ENCODE assay signal across 23 mouse cellular contexts in genomic region chr5:108403453-108403852, GRCm38 (mm10). TPM values are rescaled to one million over a fixed set of nuclear protein-coding genes. Genes with fewer than 3 reads are reported as not detected.
"Had no signal": no experiment of that assay in that cellular context is flagged by ENCODE, and none has a peak within 500 bp of the region (broad histone marks: within the 10 kb centered on the region; RNA-seq: fewer than 3 reads in every experiment).

No protein-coding gene starts in this region.

- DNase-seq: retina, postnatal 1 day; right cerebral cortex, adult 18-20 months; right cerebral cortex, postnatal 14 days; right cerebral cortex, postnatal 25 days; spleen, adult 18-20 months; thymus, adult 18-20 months; thymus, adult 2 months; thymus, postnatal 14 days; thymus, postnatal 25 days; thymus, postnatal 36 days; thymus, postnatal 4 days had no signal

- H3K27ac ChIP-seq: neural tube, embryonic 13.5 days; neural tube, embryonic 15.5 days; stomach, embryonic 15.5 days; stomach, postnatal 0 days had no signal

- H3K4me1 ChIP-seq: neural tube, embryonic 13.5 days; neural tube, embryonic 15.5 days; stomach, embryonic 15.5 days had no signal

- H3K9ac ChIP-seq: neural tube, embryonic 13.5 days; neural tube, embryonic 15.5 days; stomach, embryonic 15.5 days had no signal

- H3K9me3 ChIP-seq: neural tube, embryonic 13.5 days; neural tube, embryonic 15.5 days; stomach, embryonic 15.5 days had no signal

- H3K4me2 ChIP-seq: neural tube, embryonic 13.5 days; neural tube, embryonic 15.5 days; stomach, embryonic 15.5 days had no signal

- H3K27me3 ChIP-seq: neural tube, embryonic 13.5 days; neural tube, embryonic 15.5 days; stomach, embryonic 15.5 days had no signal

- H3K36me3 ChIP-seq: neural tube, embryonic 13.5 days; neural tube, embryonic 15.5 days; stomach, embryonic 15.5 days had no signal

- H3K4me3 ChIP-seq: neural tube, embryonic 13.5 days; neural tube, embryonic 15.5 days; stomach, embryonic 15.5 days had no signal

RNA-seq across cellular contexts. Expression of gene Pde6b, which starts 15.3 kb away (rescaled TPM):
- total RNA-seq: neutrophil, adult 5-6 weeks had no signal
- polyA plus RNA-seq: neural tube, embryonic 14.5 days; small intestine, adult 2 months; spleen, adult 2 months; thymus, adult 2 months; urinary bladder, adult 2 months had no signal

RNA-seq across cellular contexts. Expression of gene Gm42517, which starts 35.7 kb away (rescaled TPM):
- total RNA-seq: neutrophil, adult 5-6 weeks had no signal
- polyA plus RNA-seq: stomach, embryonic 14.5 days; stomach, embryonic 16.5 days; thymus, postnatal 0 days had no signal

RNA-seq across cellular contexts. Expression of gene Mfsd7a, which starts 45.2 kb away (rescaled TPM):
- polyA plus RNA-seq: neural tube, embryonic 14.5 days had no signal
